Mouse (Mus musculus) heart, postnatal 0 days (tissue): ENCODE measurements around the gene Ankrd12. TPM values are rescaled to one million over a fixed set of nuclear protein-coding genes. Genes with fewer than 3 reads are reported as not detected.

Experiments
- ATAC-seq: fragments of 200-750 bp; cut with Nextera tagmentation; 2 replicates; pipeline ENCODE4 v1.8.0; 2017; ENCODE audit warnings: low read depth, moderate number of reproducible peaks, moderate library complexity; ENCODE audit not compliant: insufficient read depth
- DNase-seq: peaks from one replicate; pipeline ENCODE4 v3.0.0-alpha.2; 2016; ENCODE audit warnings: low spot score
- H3K27ac ChIP-seq: fragments of 300-500 bp; sonication (generic); 2 replicates; pipeline ENCODE4 v1.5.1; 2014; ENCODE audit warnings: low read depth, mild to moderate bottlenecking
- H3K27me3 ChIP-seq: fragments of 300-500 bp; sonication (generic); 2 replicates; pipeline ENCODE4 v1.6.1; 2014; ENCODE audit warnings: low read length, mixed read lengths; ENCODE audit not compliant: control insufficient read depth, insufficient read depth
- H3K36me3 ChIP-seq: fragments of 300-500 bp; sonication (generic); replicated peaks from 2 replicates; pipeline ENCODE4 v1.6.1; 2014; ENCODE audit warnings: low read length, mixed read lengths; ENCODE audit not compliant: control insufficient read depth, insufficient read depth
- H3K4me1 ChIP-seq: fragments of 300-500 bp; sonication (generic); 2 replicates; pipeline ENCODE4 v1.6.1; 2014; ENCODE audit warnings: antibody characterized with exemption; ENCODE audit not compliant: control insufficient read depth, insufficient read depth
- H3K4me2 ChIP-seq: fragments of 300-500 bp; sonication (generic); 2 replicates; pipeline ENCODE4 v1.6.1; 2014; ENCODE audit warnings: low read depth, mild to moderate bottlenecking, low read length, moderate library complexity
- H3K4me3 ChIP-seq: fragments of 300-500 bp; sonication (generic); 2 replicates; pipeline ENCODE4 v1.5.1; 2014; ENCODE audit warnings: low read depth, low read length
- H3K9ac ChIP-seq: fragments of 300-500 bp; sonication (generic); replicated peaks from 2 replicates; pipeline ENCODE4 v1.6.1; 2014; ENCODE audit warnings: low read depth, low read length, mixed read lengths
- H3K9me3 ChIP-seq: fragments of 300-500 bp; sonication (generic); replicated peaks from 2 replicates; pipeline ENCODE4 v1.6.1; 2016; ENCODE audit warnings: low read length; ENCODE audit not compliant: control insufficient read depth
- CTCF ChIP-seq: IDR thresholded peaks from 2 replicates; pipeline ENCODE4 v1.5.1; 2016; ENCODE audit warnings: antibody characterized with exemption, control low read depth, low read depth
- EP300 ChIP-seq: IDR thresholded peaks from 2 replicates; pipeline ENCODE4 v1.6.1; 2016; ENCODE audit warnings: antibody characterized with exemption, low read depth
- WGBS: fragments of 180-500 bp; shearing (Covaris S2); extraction: QIAGEN DNeasy Blood & Tissue Kit; methylation state at CpG from one replicate; pipeline ENCODE4 v1.1.7; 2014; 5-methylcytosine and 5-hydroxymethylcytosine counted together
- polyA plus RNA-seq: library from polyadenylated mRNA; unstranded; fragments of >200 nt; fragmentation: Nextera tagmentation; extraction: Ambion mirVana; gene quantifications from 2 replicates; pipeline ENCODE4 v1.2.1, GENCODE M21; 2015
- total RNA-seq: library from RNA; depleted of rRNA; stranded (reverse); fragments of >200 nt; gene quantifications from 2 replicates; pipeline ENCODE4 v1.2.3, GENCODE M21; 2014; ENCODE audit warnings: low replicate concordance

Ankrd12 gene
- total and polyA plus RNA-seq, 2 experiments from 2014 or later = 9.8 to 18.2 TPM

DNA sequence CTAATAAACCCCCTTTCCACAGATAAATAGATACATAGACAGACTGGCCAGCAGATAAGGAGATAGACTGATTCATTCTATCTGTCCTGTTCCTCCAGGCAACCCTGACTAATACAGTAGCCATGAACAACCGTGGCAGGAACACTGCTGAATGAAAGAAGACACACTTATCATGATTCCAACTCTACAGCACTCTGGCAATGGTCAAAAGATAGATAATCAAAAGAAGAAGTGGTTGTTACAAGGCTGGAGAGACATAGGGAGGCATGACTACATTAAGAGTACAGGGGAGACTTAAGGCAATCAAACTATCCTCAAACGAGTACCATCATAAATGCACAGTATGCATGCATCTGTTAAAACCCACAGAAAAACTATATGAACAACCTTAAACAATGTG, 131.5 kb downstream of the Ankrd12 start:
- no peak overlapping the region for H3K9ac ChIP-seq
- peaks cover 22% of the 10 kb centered on the region; the same call in 1 of the 2 replicates for H3K4me1 ChIP-seq
- no peak overlapping the region for H3K4me3 ChIP-seq
- DNase-seq (no peak), ATAC-seq (no peak)
- H3K27me3 ChIP-seq = no peaks in the 10 kb centered on the region
- 78% methylated on average over 2 of the region's 2 CpGs for WGBS
- no peaks in the 10 kb centered on the region for H3K9me3 ChIP-seq
- TF ChIP-seq EP300 (no peak), CTCF (no peak)
- no peak overlapping the region for H3K4me2 ChIP-seq
- H3K27ac ChIP-seq = no peak overlapping the region
- peaks cover 5% of the 10 kb centered on the region for H3K36me3 ChIP-seq

DNA sequence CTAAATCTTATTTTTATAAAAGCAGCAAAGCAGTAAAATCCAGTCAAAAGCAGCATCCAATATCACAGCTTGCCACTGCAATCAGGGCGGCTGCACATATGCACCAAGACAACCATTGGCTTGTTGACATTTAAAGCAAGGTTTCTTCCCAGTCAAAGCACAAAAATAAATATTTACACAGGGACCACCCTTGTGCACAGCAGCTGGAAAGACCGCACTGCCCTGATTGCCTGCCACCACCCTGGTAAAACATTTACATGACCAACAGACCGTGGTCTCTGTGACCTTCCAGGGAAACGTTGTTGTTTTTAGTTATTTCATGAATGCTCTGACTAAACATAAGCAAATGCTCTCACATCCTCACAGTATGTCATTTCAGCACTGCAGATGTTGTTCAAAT, 134.5 kb downstream of the Ankrd12 start:
- 72% methylated on average over 4 of the region's 4 CpGs for WGBS
- no peak for ATAC-seq
- H3K27ac ChIP-seq = no peak overlapping the region
- TF ChIP-seq EP300 (no peak), CTCF (no peak)
- no peaks in the 10 kb centered on the region for H3K9me3 ChIP-seq
- peaks cover 8% of the 10 kb centered on the region for H3K36me3 ChIP-seq
- H3K9ac ChIP-seq = no peak overlapping the region
- H3K4me1 ChIP-seq = peaks cover 18% of the 10 kb centered on the region
- H3K4me3 ChIP-seq = no peak overlapping the region
- no peak for DNase-seq
- no peaks in the 10 kb centered on the region for H3K27me3 ChIP-seq
- no peak overlapping the region for H3K4me2 ChIP-seq

DNA sequence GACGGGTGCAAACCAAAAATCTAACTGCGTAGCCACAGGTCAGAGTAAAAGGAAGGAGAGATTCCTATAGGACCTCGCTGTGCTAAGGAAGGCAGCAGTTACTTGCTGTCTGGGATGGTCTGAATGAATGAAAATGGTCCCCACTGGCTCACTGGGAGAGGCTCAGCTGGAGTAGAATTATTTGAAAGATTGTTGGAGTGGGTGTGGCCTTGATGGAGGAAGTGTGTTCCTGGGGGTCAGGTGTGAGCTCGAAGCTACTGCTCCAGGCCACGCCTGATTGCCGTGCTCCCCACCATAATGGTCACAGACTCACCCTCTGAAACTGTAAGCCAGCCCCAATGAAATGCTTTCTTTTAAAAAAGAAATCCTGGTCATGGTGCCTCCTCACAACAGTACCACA, 135.6 kb downstream of the Ankrd12 start:
- TF ChIP-seq CTCF = no peak
- TF ChIP-seq EP300 = no peak
- H3K4me2 ChIP-seq = no peak overlapping the region
- H3K4me1 ChIP-seq = peaks cover 18% of the 10 kb centered on the region
- no peaks in the 10 kb centered on the region for H3K9me3 ChIP-seq
- WGBS = 87% methylated on average over 6 of the region's 6 CpGs
- no peak overlapping the region for H3K9ac ChIP-seq
- ATAC-seq (no peak), DNase-seq (no peak)
- no peak overlapping the region for H3K27ac ChIP-seq
- no peaks in the 10 kb centered on the region for H3K27me3 ChIP-seq
- peaks cover 15% of the 10 kb centered on the region for H3K36me3 ChIP-seq
- H3K4me3 ChIP-seq = no peak overlapping the region

DNA sequence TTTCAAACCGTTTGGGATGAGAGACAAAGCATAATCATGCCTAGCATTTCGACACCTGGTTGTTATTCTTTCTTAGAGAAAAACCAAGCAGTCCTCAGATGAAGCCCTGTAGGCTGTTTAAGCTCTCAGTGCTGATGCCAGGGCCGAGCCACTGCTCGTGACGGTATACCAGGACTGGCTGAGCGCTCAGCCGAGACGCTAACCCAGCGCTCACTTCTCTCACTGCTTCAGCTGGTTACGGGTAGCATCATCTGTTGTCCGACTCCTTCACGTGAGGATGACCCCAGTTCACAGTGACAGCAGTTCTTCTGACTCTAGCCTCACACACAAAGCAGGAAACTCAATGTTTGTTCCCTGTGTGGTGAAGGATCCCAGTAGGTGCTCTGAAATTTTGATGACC, 136.7 kb downstream of the Ankrd12 start:
- no peak for DNase-seq
- no peaks in the 10 kb centered on the region for H3K9me3 ChIP-seq
- H3K9ac ChIP-seq = 0 out of 2 replicates have a peak overlapping the region, but pooled peaks have one; percentile 24
- 66% methylated on average over 12 of the region's 12 CpGs for WGBS
- H3K4me1 ChIP-seq = peaks cover 18% of the 10 kb centered on the region
- 0 out of 2 replicates have a peak overlapping the region, but pooled peaks have one; percentile 15 for H3K4me2 ChIP-seq
- no peak overlapping the region for H3K4me3 ChIP-seq
- peaks cover 18% of the 10 kb centered on the region for H3K36me3 ChIP-seq
- no peaks in the 10 kb centered on the region for H3K27me3 ChIP-seq
- TF ChIP-seq EP300 (no peak), CTCF (no peak)
- no peak; the same call in 1 of the 2 replicates for ATAC-seq
- H3K27ac ChIP-seq = peak overlapping the region; percentile 70

DNA sequence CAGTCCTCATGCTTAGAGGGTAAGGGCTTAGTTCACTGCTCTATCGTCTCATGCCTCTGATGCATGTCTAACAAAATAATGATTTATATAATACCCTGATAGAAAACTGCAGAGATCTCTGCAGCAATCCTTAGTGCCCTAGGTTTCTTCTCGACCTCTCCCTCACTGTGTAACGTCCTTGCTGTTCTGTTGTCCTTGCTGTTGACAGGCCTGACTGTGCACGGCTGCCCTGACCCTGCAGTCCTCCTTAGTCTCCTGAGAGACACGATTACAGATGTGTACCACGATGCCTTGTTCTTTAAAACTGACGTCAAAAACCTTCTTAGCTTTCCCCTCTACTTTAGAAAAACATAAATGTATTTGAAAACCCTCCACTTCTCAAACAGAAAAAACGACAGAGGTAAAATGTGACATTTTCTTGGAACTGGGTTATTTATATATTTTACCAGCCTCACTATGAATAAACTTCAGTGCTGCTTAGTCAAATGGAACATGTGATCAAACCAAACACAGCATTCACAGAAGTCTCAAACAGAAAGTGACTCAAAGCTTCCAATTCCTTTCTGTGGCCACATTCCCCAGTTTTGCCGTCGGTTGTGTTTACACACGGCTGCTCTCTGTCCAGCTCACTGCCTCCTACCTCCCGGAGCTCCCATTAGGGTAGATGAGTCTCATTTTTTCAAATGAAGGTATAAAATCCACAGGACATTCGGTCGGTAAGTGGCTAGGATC, 137.3 kb downstream of the Ankrd12 start:
- Histone ChIP-seq H3K36me3 (peaks cover 18% of the 10 kb centered on the region), H3K27ac (peak overlapping the region; percentile 70)

More for the DNA sequence above, 137.3 kb downstream of the Ankrd12 start:
- WGBS = 35% methylated on average over 14 of the region's 14 CpGs
- Histone ChIP-seq H3K4me2 (0 out of 2 replicates have a peak overlapping the region, but pooled peaks have one; percentile 10), H3K9me3 (no peaks in the 10 kb centered on the region), H3K4me3 (no peak overlapping the region), H3K4me1 (peaks cover 18% of the 10 kb centered on the region), H3K27me3 (no peaks in the 10 kb centered on the region), H3K9ac (0 out of 2 replicates have a peak overlapping the region, but pooled peaks have one; percentile 24)
- DNase-seq (peak; percentile 65), ATAC-seq (peak; percentile 54)
- TF ChIP-seq EP300 = no peak
- no peak for TF ChIP-seq CTCF
